Mouse (Mus musculus) myocyte (in vitro differentiated cells): ENCODE data around the gene Nhlrc3.

ENCODE experiments used
- POLR2A ChIP-seq: IDR thresholded peaks from one replicate; pipeline ENCODE4 v1.6.1; 2011; ENCODE audit warnings: low read depth, mild to moderate bottlenecking, control low read depth, moderate library complexity; ENCODE audit not compliant: insufficient read length
- SRF ChIP-seq: IDR thresholded peaks from one replicate; pipeline ENCODE4 v1.6.1; 2011; ENCODE audit warnings: low read depth; ENCODE audit not compliant: control insufficient read depth, insufficient read length

GRCm38 (mm10) chr3:53498351-53498905, 35.3 kb upstream of the Nhlrc3 start:
- TF ChIP-seq POLR2A (no peak), SRF (no peak)
